Mouse (Mus musculus) hindbrain, postnatal 0 days (tissue): ENCODE measurements around the gene Tcl1b5. TPM values are rescaled to one million over a fixed set of nuclear protein-coding genes. Genes with fewer than 3 reads are reported as not detected.

Experiments used
- ATAC-seq: fragments of 200-750 bp; cut with Nextera tagmentation; 2 replicates; pipeline ENCODE4 v1.8.0; 2017; ENCODE audit warnings: mild to moderate bottlenecking, moderate TSS enrichment, moderate library complexity
- DNase-seq: peaks from one replicate; pipeline ENCODE4 v3.0.0-alpha.2; 2015; ENCODE audit warnings: low spot score
- H3K27ac ChIP-seq: fragments of 300-500 bp; sonication (generic); 2 replicates; pipeline ENCODE4 v1.5.1; 2014; ENCODE audit warnings: mild to moderate bottlenecking
- H3K27me3 ChIP-seq: fragments of 300-500 bp; sonication (generic); 2 replicates; pipeline ENCODE4 v1.6.1; 2014; ENCODE audit warnings: low read length, mixed read lengths; ENCODE audit not compliant: insufficient read depth
- H3K36me3 ChIP-seq: fragments of 300-500 bp; sonication (generic); 2 replicates; pipeline ENCODE4 v1.6.1; 2014; ENCODE audit warnings: low read length, mixed read lengths; ENCODE audit not compliant: insufficient read depth
- H3K4me1 ChIP-seq: fragments of 300-500 bp; sonication (generic); 2 replicates; pipeline ENCODE4 v1.6.1; 2014; ENCODE audit warnings: antibody characterized with exemption, low read length, mixed read lengths; ENCODE audit not compliant: insufficient read depth
- H3K4me2 ChIP-seq: fragments of 300-500 bp; sonication (generic); 2 replicates; pipeline ENCODE4 v1.6.1; 2014; ENCODE audit warnings: low read depth, mild to moderate bottlenecking, low read length, moderate library complexity, mixed read lengths
- H3K4me3 ChIP-seq: fragments of 300-500 bp; sonication (generic); 2 replicates; pipeline ENCODE4 v1.5.1; 2014; ENCODE audit warnings: low read length
- H3K9ac ChIP-seq: fragments of 300-500 bp; sonication (generic); replicated peaks from 2 replicates; pipeline ENCODE4 v1.6.1; 2014; ENCODE audit warnings: mild to moderate bottlenecking, low read length, moderate library complexity, mixed read lengths
- H3K9me3 ChIP-seq: fragments of 300-500 bp; sonication (generic); 2 replicates; pipeline ENCODE4 v1.6.1; 2016; ENCODE audit warnings: low read length, mixed read lengths
- CTCF ChIP-seq: IDR thresholded peaks from 2 replicates; pipeline ENCODE4 v1.5.1; 2016; ENCODE audit warnings: antibody characterized with exemption, control low read depth, low read depth
- WGBS: fragments of 180-500 bp; shearing (Covaris S2); extraction: QIAGEN DNeasy Blood & Tissue Kit; methylation state at CpG from one replicate; pipeline ENCODE4 v1.1.7; 2014; 5-methylcytosine and 5-hydroxymethylcytosine counted together
- polyA plus RNA-seq: library from polyadenylated mRNA; unstranded; fragments of >200 nt; fragmentation: Nextera tagmentation; extraction: Ambion mirVana; gene quantifications from 2 replicates; pipeline ENCODE4 v1.2.1, GENCODE M21; 2015
- total RNA-seq: library from RNA; depleted of rRNA; stranded (reverse); fragments of >200 nt; gene quantifications from 2 replicates; pipeline ENCODE4 v1.2.3, GENCODE M21; 2014; rRNA removed

Tcl1b5 gene
- total and polyA plus RNA-seq, 2 experiments from 2014 or later: not detected

DNA sequence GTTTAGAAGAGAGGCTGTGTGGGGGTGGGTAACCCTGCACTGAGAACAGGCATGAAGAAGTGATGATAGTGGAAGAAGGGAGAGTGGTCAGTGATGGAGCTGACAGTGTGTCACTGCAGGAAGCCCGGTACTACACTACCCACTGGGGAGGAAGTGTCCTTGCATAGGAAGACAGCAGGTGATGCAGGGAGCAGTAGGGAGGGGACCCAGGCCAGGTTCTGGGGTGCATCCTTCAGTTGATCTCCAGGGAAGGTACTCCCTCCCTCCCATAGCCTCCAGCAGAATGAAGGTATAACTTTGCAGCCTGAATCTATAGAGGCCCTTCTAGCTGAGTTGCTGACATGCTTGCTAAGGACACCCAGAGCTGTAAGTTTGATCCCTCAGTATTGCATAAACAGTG, 30.9 kb downstream of the Tcl1b5 start:
- 86% methylated on average over 1 of the region's 1 CpGs for WGBS
- H3K27ac ChIP-seq: no peak overlapping the region
- no peaks in the 10 kb centered on the region for H3K4me1 ChIP-seq
- H3K9me3 ChIP-seq: no peaks in the 10 kb centered on the region
- no peaks in the 10 kb centered on the region for H3K27me3 ChIP-seq
- DNase-seq (no peak), ATAC-seq (no peak)
- no peaks in the 10 kb centered on the region for H3K36me3 ChIP-seq
- no peak overlapping the region for H3K9ac ChIP-seq
- H3K4me2 ChIP-seq: no peak overlapping the region
- no peak for TF ChIP-seq CTCF
- H3K4me3 ChIP-seq: no peak overlapping the region

DNA sequence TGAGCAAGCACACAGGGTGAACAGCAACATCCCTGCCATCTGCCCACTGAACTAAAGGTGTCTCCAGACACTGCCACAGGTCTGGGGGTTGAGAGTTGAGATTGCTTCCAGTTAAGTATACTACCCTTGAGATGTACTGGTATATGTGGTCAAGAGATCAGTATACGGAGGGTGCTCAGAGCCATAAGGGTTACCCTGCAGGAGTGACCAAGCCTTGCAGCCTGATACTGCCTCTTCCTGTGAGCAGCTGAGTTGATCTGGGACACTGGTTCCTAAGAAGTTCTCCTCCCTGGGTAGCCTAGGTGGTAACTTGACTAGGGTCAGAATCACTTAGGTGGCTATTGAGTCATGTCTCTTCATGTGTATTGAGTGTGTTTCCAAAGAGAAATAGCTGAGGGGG, 32.3 kb downstream of the Tcl1b5 start:
- no peak for TF ChIP-seq CTCF
- no peak for ATAC-seq
- no peak for DNase-seq
- H3K9me3 ChIP-seq: no peaks in the 10 kb centered on the region
- no peaks in the 10 kb centered on the region for H3K27me3 ChIP-seq
- H3K36me3 ChIP-seq: no peaks in the 10 kb centered on the region
- no peaks in the 10 kb centered on the region for H3K4me1 ChIP-seq
- no peak overlapping the region for H3K27ac ChIP-seq
- WGBS: 90% methylated on average over 1 of the region's 1 CpGs
- H3K4me2 ChIP-seq: no peak overlapping the region
- H3K9ac ChIP-seq: no peak overlapping the region
- H3K4me3 ChIP-seq: no peak overlapping the region

DNA sequence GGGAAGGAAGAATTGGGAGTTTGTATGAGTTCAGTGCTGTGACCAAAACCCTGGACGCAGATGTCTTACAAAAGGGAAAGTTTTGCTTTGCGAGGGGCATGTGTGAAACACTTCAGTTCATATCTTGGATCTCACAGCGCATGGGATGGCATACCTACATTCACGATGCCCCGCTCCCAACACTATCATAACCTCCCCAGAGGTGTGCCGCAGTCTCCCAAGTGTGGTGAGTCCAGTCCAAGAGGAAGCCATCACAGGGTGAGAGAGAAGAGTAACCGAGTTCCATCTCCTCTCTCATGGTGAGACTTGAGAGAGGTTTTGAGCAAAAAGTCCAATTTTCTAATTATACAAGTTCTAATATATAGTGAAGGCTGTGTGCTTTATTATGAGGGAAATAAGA, 33.1 kb downstream of the Tcl1b5 start:
- no peak overlapping the region for H3K4me3 ChIP-seq
- no peak for ATAC-seq
- no peak overlapping the region for H3K27ac ChIP-seq
- H3K9ac ChIP-seq: no peak overlapping the region
- no peak for TF ChIP-seq CTCF
- H3K36me3 ChIP-seq: no peaks in the 10 kb centered on the region
- no peaks in the 10 kb centered on the region for H3K4me1 ChIP-seq
- no peak for DNase-seq
- H3K9me3 ChIP-seq: no peaks in the 10 kb centered on the region
- 97% methylated on average over 7 of the region's 7 CpGs for WGBS
- H3K4me2 ChIP-seq: no peak overlapping the region
- H3K27me3 ChIP-seq: no peaks in the 10 kb centered on the region

DNA sequence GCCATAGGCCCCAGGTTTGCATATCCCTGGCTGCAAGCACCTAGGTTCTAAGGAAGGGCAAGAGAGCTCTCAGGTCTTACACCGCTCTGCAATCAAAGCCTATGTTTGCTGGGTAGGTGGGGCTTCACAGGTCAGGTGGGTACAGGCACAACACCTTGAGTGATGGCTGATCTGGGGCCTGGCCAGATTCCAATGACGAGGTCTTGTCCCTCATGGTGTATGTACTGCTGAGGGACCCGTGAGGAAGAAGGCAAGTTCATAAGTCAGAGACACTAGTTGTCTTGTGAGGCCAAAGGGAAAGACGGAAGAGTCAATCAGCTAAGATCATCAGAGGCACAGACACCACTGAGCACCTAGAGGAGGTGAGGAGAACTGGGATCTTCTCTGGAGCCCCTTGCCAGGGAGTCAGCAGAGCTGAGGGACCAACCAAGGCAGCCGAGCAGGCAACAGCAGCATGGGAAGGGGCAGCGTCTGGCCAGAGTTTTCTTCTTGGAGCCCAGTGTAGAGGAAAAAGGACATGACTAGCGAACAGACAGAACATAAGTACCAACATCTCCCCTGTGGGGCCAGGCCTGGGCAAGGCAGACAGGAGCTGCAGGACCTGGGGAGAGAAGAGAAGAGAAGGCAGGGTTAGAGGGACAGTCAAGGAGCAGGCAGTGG, 41.1 kb downstream of the Tcl1b5 start:
- Histone ChIP-seq H3K4me3 (no peak overlapping the region), H3K9me3 (no peaks in the 10 kb centered on the region), H3K36me3 (no peaks in the 10 kb centered on the region), H3K4me2 (no peak overlapping the region), H3K27me3 (no peaks in the 10 kb centered on the region), H3K27ac (no peak overlapping the region), H3K9ac (no peak overlapping the region), H3K4me1 (no peaks in the 10 kb centered on the region)
- no peak for DNase-seq
- no peak for ATAC-seq
- TF ChIP-seq CTCF: no peak
- WGBS: 88% methylated on average over 7 of the region's 7 CpGs

DNA sequence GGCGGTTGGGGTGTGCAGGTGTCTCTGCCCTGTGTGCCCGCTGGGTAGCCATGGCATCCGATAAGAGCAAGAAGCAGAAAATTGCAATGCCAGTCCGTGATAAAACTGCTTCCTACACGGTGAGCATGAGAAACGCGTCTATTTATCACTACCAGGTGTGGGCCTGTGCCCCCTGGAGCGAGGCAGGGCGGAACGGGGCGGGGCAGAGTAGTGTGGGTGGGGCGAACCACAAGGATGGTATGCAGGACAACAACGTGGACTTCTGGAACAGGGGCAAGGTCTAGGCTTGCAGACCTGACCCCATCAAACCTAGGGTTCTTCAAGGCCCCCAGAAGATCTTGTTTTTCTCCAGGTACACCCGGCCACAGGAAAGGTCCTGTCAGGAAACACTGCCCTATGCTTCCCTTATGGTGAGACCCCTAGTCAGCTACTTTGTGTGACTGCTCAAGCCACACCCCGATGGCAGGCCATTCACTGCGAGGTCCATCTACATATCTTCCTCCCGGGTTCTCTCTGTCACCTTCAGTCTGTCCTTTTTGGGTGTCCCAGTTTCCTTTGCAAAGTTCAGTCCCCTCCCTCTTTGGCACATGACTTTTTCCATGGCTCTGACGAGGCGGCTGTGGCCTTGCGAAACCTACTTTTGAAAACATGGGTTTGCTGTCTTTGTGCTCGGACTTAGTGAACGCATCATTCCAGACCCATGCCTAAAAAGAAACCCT, 46.6 kb downstream of the Tcl1b5 start, which contains the start of gene Tcl1:
Gene Tcl1, minus strand, starts transcription at position 193 of the 719 bp plus-strand sequence.
- ATAC-seq (no peak), DNase-seq (no peak)
- WGBS: 92% methylated on average over 22 of the region's 22 CpGs
- no peaks in the 10 kb centered on the region for H3K4me1 ChIP-seq
- H3K4me3 ChIP-seq: no peak within 1 kb of the TSS
- H3K9me3 ChIP-seq: no peaks in the 10 kb centered on the region
- H3K27me3 ChIP-seq: no peaks in the 10 kb centered on the region
- no peak for TF ChIP-seq CTCF
- no peaks in the 10 kb centered on the region for H3K36me3 ChIP-seq
- no peak within 1 kb of the TSS for H3K27ac ChIP-seq
- H3K4me2 ChIP-seq: no peak within 1 kb of the TSS
- H3K9ac ChIP-seq: no peak within 1 kb of the TSS

DNA sequence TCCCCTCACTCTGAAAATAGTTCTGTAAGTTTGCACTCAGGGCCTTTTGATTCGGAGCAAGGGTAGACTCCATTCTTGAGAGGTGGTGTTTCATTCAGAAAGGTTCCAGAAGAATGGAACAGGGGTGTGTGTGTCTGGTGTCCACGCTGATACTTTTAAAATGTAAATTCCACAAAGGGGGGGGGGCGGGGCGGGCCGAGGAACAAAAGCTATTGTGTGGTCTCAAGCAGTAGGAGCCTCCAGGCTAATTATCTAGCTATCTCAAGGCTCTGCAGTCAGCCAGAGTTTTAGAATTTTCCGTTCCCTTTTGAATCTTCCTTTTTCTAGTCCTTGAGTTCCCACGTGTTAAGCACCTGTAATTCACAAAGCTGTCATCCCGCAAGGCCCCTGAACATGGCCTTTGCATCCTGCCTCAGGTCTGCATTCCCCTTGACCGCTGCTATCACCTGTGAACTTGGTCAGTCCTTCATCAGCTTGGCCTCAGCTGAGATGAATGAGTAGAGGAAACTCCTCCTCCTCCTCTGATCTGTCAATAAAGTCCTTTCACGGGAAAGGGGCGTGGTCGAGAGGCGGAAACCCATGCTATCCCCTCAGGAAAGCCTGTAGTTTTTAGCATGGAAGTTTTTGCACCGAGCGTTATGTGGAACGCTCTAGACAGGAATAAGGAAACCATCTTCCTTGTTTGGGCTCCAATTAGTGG, 48.6 kb downstream of the Tcl1b5 start:
- no peaks in the 10 kb centered on the region for H3K9me3 ChIP-seq
- H3K4me3 ChIP-seq: no peak overlapping the region
- 41% methylated on average over 16 of the region's 16 CpGs for WGBS
- no peaks in the 10 kb centered on the region for H3K4me1 ChIP-seq
- ATAC-seq: no peak
- no peak for TF ChIP-seq CTCF
- no peaks in the 10 kb centered on the region for H3K36me3 ChIP-seq
- DNase-seq: no peak
- H3K27ac ChIP-seq: no peak overlapping the region
- no peak overlapping the region for H3K9ac ChIP-seq
- no peaks in the 10 kb centered on the region for H3K27me3 ChIP-seq
- H3K4me2 ChIP-seq: no peak overlapping the region

Other genes with a start within 250 kb of the Tcl1b5 start
- gene Syne3, start 166.5 kb upstream of the Tcl1b5 start, total RNA-seq: 1.4 TPM in 2 replicates
- 0.66 and 0.98 TPM in 2 replicates for gene Syne3, start 166.5 kb upstream of the Tcl1b5 start, polyA plus RNA-seq
- gene Glrx5, start 143.7 kb upstream of the Tcl1b5 start, total RNA-seq: 28.6 and 43.1 TPM in 2 replicates
- 195 and 199 TPM in 2 replicates for gene Glrx5, start 143.7 kb upstream of the Tcl1b5 start, polyA plus RNA-seq
- not detected in 2 replicates for gene Tcl1b2, start 30.3 kb upstream of the Tcl1b5 start, total RNA-seq
- not detected in 2 replicates for gene Tcl1b2, start 30.3 kb upstream of the Tcl1b5 start, polyA plus RNA-seq
- gene Tcl1b1, start 16.7 kb upstream of the Tcl1b5 start, total RNA-seq: not detected in 2 replicates
- not detected in 2 replicates for gene Tcl1b1, start 16.7 kb upstream of the Tcl1b5 start, polyA plus RNA-seq
- not detected in 2 replicates for gene Tcl1b3, start 14.7 kb downstream of the Tcl1b5 start, total RNA-seq
- not detected in 2 replicates for gene Tcl1b3, start 14.7 kb downstream of the Tcl1b5 start, polyA plus RNA-seq
- gene Tcl1b4, start 25.6 kb downstream of the Tcl1b5 start, total RNA-seq: not detected in 2 replicates
- gene Tcl1b4, start 25.6 kb downstream of the Tcl1b5 start, polyA plus RNA-seq: not detected in 2 replicates
- gene Tcl1, start 46.4 kb downstream of the Tcl1b5 start, total RNA-seq: not detected in 2 replicates
- gene Tcl1, start 46.4 kb downstream of the Tcl1b5 start, polyA plus RNA-seq: not detected in 2 replicates
- 29.5 and 29.6 TPM in 2 replicates for gene Tunar, start 157.5 kb downstream of the Tcl1b5 start, total RNA-seq
- 13.8 and 18.3 TPM in 2 replicates for gene Tunar, start 157.5 kb downstream of the Tcl1b5 start, polyA plus RNA-seq